Mouse (Mus musculus) hindbrain, embryonic 14.5 days (tissue): ENCODE data around the gene Tgfa. TPM values are rescaled to one million over a fixed set of nuclear protein-coding genes. Genes with fewer than 3 reads are reported as not detected.

Source experiments
- ATAC-seq: fragments of 200-750 bp; cut with Nextera tagmentation; 2 replicates; pipeline ENCODE4 v1.8.0; 2017; ENCODE audit warnings: moderate number of reproducible peaks, mild to moderate bottlenecking, moderate TSS enrichment, moderate library complexity; ENCODE audit not compliant: low FRiP score
- DNase-seq: peaks from one replicate; pipeline ENCODE4 v3.0.0-alpha.2; 2015; ENCODE audit warnings: low spot score
- H3K27ac ChIP-seq: fragments of 300-500 bp; sonication (generic); 2 replicates; pipeline ENCODE4 v1.5.1; 2014; ENCODE audit warnings: mild to moderate bottlenecking, moderate library complexity
- H3K27me3 ChIP-seq: fragments of 300-500 bp; sonication (generic); 2 replicates; pipeline ENCODE4 v1.6.1; 2014; ENCODE audit warnings: mild to moderate bottlenecking, low read length, mixed read lengths; ENCODE audit not compliant: control insufficient read depth, insufficient read depth
- H3K36me3 ChIP-seq: fragments of 300-500 bp; sonication (generic); replicated peaks from 2 replicates; pipeline ENCODE4 v1.6.1; 2014; ENCODE audit not compliant: control insufficient read depth, insufficient read depth
- H3K4me1 ChIP-seq: fragments of 300-500 bp; sonication (generic); replicated peaks from 2 replicates; pipeline ENCODE4 v1.6.1; 2014; ENCODE audit warnings: antibody characterized with exemption, low read length, mixed read lengths; ENCODE audit not compliant: control insufficient read depth, insufficient read depth
- H3K4me2 ChIP-seq: fragments of 300-500 bp; sonication (generic); replicated peaks from 2 replicates; pipeline ENCODE4 v1.6.1; 2014; ENCODE audit warnings: mild to moderate bottlenecking, moderate library complexity
- H3K4me3 ChIP-seq: fragments of 300-500 bp; sonication (generic); replicated peaks from 2 replicates; pipeline ENCODE4 v1.5.1; 2014; ENCODE audit warnings: mild to moderate bottlenecking, low read length
- H3K9ac ChIP-seq: fragments of 300-500 bp; sonication (generic); 2 replicates; pipeline ENCODE4 v1.6.1; 2014
- H3K9me3 ChIP-seq: fragments of 300-500 bp; sonication (generic); 2 replicates; pipeline ENCODE4 v1.6.1; 2016; ENCODE audit warnings: low read length; ENCODE audit not compliant: control insufficient read depth
- WGBS: fragments of 180-500 bp; shearing (Covaris S2); extraction: QIAGEN DNeasy Blood & Tissue Kit; methylation state at CpG from one replicate; pipeline ENCODE4 v1.1.7; 2014; 5-methylcytosine and 5-hydroxymethylcytosine counted together
- polyA plus RNA-seq: library from polyadenylated mRNA; unstranded; fragments of >200 nt; fragmentation: Nextera tagmentation; extraction: Ambion mirVana; gene quantifications from 2 replicates; pipeline ENCODE4 v1.2.1, GENCODE M21; 2014

Tgfa gene
- polyA plus RNA-seq, 1 experiment from 2014 or later, result 23.1 TPM

DNA sequence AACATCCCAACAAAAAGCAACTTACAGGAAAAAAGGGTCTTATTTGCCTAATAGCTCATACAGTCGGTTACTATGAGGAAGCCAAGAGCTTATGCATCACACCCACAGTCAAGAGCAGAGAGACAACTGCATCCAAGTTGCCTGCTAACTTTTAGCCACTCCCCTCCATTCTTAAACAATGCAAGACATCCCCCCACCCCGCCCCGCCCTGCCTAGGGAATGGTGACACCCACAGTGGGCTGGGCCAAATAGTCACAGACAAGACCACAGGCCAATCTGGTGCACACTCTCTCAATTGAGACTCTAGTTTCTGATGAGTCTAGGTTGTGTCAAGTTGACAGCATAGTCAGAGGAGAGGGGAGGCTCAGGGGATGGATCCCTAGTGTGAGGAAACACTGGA is 101.1 kb downstream of the Tgfa start:
- H3K4me3 ChIP-seq, result no peak overlapping the region
- no peak overlapping the region for H3K27ac ChIP-seq
- ATAC-seq (no peak), DNase-seq (no peak)
- H3K36me3 ChIP-seq, result no peaks in the 10 kb centered on the region
- no peak overlapping the region for H3K4me2 ChIP-seq
- H3K9ac ChIP-seq, result no peak overlapping the region
- peaks cover 4% of the 10 kb centered on the region; the same call in 1 of the 2 replicates for H3K9me3 ChIP-seq
- WGBS, result 96% methylated on average over 3 of the region's 3 CpGs
- H3K4me1 ChIP-seq, result no peaks in the 10 kb centered on the region
- H3K27me3 ChIP-seq, result no peaks in the 10 kb centered on the region

- H3K27ac ChIP-seq, result no peak overlapping the region
- WGBS, result 90% methylated on average over 2 of the region's 2 CpGs
These were observed 101.9 kb downstream of the Tgfa start for GRCm38 (mm10) chr6:86296938-86297337.

DNA sequence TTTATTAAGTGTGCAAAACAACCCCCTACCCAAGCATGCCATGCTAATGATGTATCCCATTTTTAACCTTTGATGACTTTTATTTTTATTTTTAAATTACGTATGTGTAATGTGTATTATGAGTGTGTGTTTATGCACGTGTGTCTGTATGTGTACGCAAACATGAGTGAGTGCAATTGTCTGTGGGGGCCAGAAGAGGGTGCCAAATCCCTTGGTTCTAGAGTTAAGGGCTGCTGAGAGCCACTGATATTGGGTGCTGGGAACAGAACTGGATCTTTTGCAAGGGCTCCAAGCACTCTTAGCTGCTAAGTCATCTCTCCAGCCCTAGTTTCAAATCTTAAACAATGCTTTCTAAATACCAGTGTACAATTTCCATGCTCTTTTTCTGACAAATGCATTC is 103.9 kb downstream of the Tgfa start:
- H3K4me2 ChIP-seq, result no peak overlapping the region
- 96% methylated on average over 3 of the region's 3 CpGs for WGBS
- ATAC-seq (no peak), DNase-seq (no peak)
- H3K27me3 ChIP-seq, result no peaks in the 10 kb centered on the region
- peaks cover 4% of the 10 kb centered on the region; the same call in 1 of the 2 replicates for H3K9me3 ChIP-seq
- no peaks in the 10 kb centered on the region for H3K36me3 ChIP-seq
- H3K4me1 ChIP-seq, result no peaks in the 10 kb centered on the region
- H3K9ac ChIP-seq, result no peak overlapping the region
- H3K27ac ChIP-seq, result no peak overlapping the region
- no peak overlapping the region for H3K4me3 ChIP-seq

More at GRCm38 (mm10) chr6:86296938-86297337, 101.9 kb downstream of the Tgfa start:
- Histone ChIP-seq H3K9ac (no peak overlapping the region), H3K4me1 (no peaks in the 10 kb centered on the region), H3K4me2 (no peak overlapping the region), H3K9me3 (peaks cover 4% of the 10 kb centered on the region; the same call in 1 of the 2 replicates), H3K4me3 (no peak overlapping the region), H3K27me3 (no peaks in the 10 kb centered on the region), H3K36me3 (no peaks in the 10 kb centered on the region)
- ATAC-seq, result no peak
- no peak for DNase-seq

DNA sequence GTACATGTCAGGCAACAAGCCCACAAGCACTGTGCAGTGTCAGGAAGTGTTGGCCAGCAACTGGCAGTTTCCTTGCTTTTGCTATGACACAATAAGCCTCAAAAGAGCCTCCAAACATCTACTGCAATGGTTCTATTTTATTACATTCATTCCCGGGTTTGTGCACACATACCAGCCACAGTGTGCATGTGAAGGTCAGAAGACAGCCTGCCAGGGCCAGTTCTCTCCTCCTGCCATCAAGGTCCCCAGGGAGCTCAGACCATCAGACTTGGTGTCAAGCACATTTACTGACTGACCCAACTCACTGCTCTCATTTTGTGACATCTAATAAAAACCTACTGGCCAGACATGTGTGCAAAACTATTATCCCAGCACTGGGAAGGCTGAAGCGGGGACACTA is 104.4 kb downstream of the Tgfa start:
- WGBS, result 88% methylated on average over 2 of the region's 2 CpGs
- ATAC-seq, result no peak
- no peak overlapping the region for H3K9ac ChIP-seq

GRCm38 (mm10) chr6:86305680-86306079 is 110.7 kb downstream of the Tgfa start:
- WGBS, result 92% methylated on average over 4 of the region's 4 CpGs
- ATAC-seq, result no peak
- no peaks in the 10 kb centered on the region for H3K36me3 ChIP-seq
- no peaks in the 10 kb centered on the region for H3K27me3 ChIP-seq
- DNase-seq, result no peak
- no peaks in the 10 kb centered on the region for H3K9me3 ChIP-seq
- no peak overlapping the region for H3K27ac ChIP-seq
- H3K9ac ChIP-seq, result no peak overlapping the region
- no peak overlapping the region for H3K4me2 ChIP-seq
- no peak overlapping the region for H3K4me3 ChIP-seq
- no peaks in the 10 kb centered on the region for H3K4me1 ChIP-seq

More for the DNA sequence above, 104.4 kb downstream of the Tgfa start:
- no peaks in the 10 kb centered on the region for H3K4me1 ChIP-seq
- no peak overlapping the region for H3K4me3 ChIP-seq
- no peaks in the 10 kb centered on the region for H3K36me3 ChIP-seq
- DNase-seq, result no peak
- H3K27me3 ChIP-seq, result no peaks in the 10 kb centered on the region
- no peak overlapping the region for H3K4me2 ChIP-seq
- no peak overlapping the region for H3K27ac ChIP-seq
- peaks cover 4% of the 10 kb centered on the region; the same call in 1 of the 2 replicates for H3K9me3 ChIP-seq

- 92% methylated on average over 1 of the region's 1 CpGs for WGBS
- Histone ChIP-seq H3K27me3 (no peaks in the 10 kb centered on the region), H3K4me1 (no peaks in the 10 kb centered on the region), H3K36me3 (no peaks in the 10 kb centered on the region), H3K9me3 (no peaks in the 10 kb centered on the region), H3K27ac (no peak overlapping the region), H3K4me3 (no peak overlapping the region), H3K4me2 (no peak overlapping the region), H3K9ac (no peak overlapping the region)
- ATAC-seq (no peak), DNase-seq (no peak)
These were observed 119.0 kb downstream of the Tgfa start for GRCm38 (mm10) chr6:86314011-86314410.

- WGBS, result 47% methylated on average over 1 of the region's 1 CpGs
- DNase-seq, result no peak
- no peak for ATAC-seq
- Histone ChIP-seq H3K27ac (no peak overlapping the region), H3K4me1 (no peaks in the 10 kb centered on the region), H3K9ac (no peak overlapping the region), H3K9me3 (no peaks in the 10 kb centered on the region), H3K36me3 (no peaks in the 10 kb centered on the region), H3K4me2 (no peak overlapping the region), H3K4me3 (no peak overlapping the region), H3K27me3 (no peaks in the 10 kb centered on the region)
These were observed 122.0 kb downstream of the Tgfa start for GRCm38 (mm10) chr6:86317066-86317465.

- Histone ChIP-seq H3K36me3 (no peaks in the 10 kb centered on the region), H3K4me1 (no peaks in the 10 kb centered on the region), H3K9me3 (no peaks in the 10 kb centered on the region), H3K9ac (no peak overlapping the region), H3K4me2 (no peak overlapping the region), H3K27ac (no peak overlapping the region), H3K4me3 (no peak overlapping the region), H3K27me3 (no peaks in the 10 kb centered on the region)
- WGBS, result 76% methylated on average over 4 of the region's 4 CpGs
- ATAC-seq (no peak), DNase-seq (no peak)
These were observed 123.8 kb downstream of the Tgfa start for GRCm38 (mm10) chr6:86318855-86319254.

DNA sequence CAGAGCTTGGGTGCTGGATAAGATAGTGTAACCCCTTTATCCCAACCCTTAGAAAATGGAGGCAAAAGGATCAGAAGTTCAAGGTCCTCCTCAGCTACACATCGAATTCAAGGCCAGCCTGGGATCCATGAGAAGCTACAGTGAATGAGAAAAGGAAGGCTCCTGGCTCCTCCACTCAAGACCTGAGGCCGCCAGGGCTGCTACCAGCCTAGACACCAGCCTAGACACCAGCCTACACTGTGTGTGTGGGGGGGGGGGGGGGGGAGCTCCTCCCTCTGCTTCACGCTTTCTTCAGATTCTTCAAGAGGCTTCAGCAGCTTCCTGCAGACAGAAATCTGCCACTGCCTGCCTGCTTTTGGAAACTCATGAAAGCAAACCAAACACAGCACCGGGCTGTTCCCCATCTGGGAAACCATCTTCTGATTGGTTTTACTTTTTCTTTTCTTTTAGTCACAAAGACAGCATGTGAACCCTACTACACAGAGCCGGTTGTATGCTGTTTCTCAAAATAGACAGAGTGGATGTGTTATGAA is 127.1 kb downstream of the Tgfa start:
- Histone ChIP-seq H3K27me3 (no peaks in the 10 kb centered on the region), H3K4me2 (no peak overlapping the region), H3K36me3 (no peaks in the 10 kb centered on the region), H3K4me3 (no peak overlapping the region), H3K9ac (no peak overlapping the region), H3K27ac (no peak overlapping the region), H3K4me1 (no peaks in the 10 kb centered on the region), H3K9me3 (no peaks in the 10 kb centered on the region)
- 94% methylated on average over 5 of the region's 5 CpGs for WGBS
- ATAC-seq (no peak), DNase-seq (no peak)

GRCm38 (mm10) chr6:86322991-86323390 is 128.0 kb downstream of the Tgfa start:
- Histone ChIP-seq H3K4me1 (no peaks in the 10 kb centered on the region), H3K9ac (no peak overlapping the region), H3K27ac (no peak overlapping the region), H3K9me3 (no peaks in the 10 kb centered on the region), H3K4me3 (no peak overlapping the region), H3K4me2 (no peak overlapping the region), H3K27me3 (no peaks in the 10 kb centered on the region), H3K36me3 (no peaks in the 10 kb centered on the region)
- WGBS, result 75% methylated on average over 9 of the region's 9 CpGs
- DNase-seq (no peak), ATAC-seq (no peak)
